Mouse (Mus musculus) G1E-ER4 (cell line): Measurements from ENCODE around the gene Bend3. TPM values are rescaled to one million over a fixed set of nuclear protein-coding genes. Genes with fewer than 3 reads are reported as not detected.

Source experiments
- GATA1 ChIP-seq: IDR thresholded peaks from one replicate; pipeline ENCODE4 v1.8.0; 2012; ENCODE audit warnings: low read length, inconsistent platforms
- polyA plus RNA-seq: library from polyadenylated mRNA; stranded (reverse); fragments of >175 nt; gene quantifications from 2 replicates; pipeline ENCODE4 v1.2.3, GENCODE M21; 2012

Gene Bend3
- polyA plus RNA-seq, 1 experiment = 7.5 TPM

DNA sequence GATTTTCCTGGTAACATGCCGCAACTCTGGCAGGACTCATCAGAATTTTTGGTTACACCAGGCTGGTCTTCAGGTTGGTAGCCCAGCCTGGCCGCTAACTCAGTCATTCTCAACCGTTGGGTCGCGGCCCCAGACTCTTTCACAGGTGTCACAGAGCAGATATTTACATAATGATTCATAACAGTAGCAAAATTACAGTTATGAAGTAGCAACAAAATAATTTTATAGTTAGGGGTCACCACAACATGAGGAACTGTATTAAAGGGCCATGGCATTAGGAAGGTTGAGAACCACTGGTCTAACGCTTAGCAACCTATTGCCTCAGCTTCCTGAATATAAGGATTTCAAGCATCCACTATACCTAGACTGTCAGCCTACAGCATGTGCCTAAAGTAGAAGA, 10.3 kb upstream of the Bend3 start:
- TF ChIP-seq GATA1 = no peak

DNA sequence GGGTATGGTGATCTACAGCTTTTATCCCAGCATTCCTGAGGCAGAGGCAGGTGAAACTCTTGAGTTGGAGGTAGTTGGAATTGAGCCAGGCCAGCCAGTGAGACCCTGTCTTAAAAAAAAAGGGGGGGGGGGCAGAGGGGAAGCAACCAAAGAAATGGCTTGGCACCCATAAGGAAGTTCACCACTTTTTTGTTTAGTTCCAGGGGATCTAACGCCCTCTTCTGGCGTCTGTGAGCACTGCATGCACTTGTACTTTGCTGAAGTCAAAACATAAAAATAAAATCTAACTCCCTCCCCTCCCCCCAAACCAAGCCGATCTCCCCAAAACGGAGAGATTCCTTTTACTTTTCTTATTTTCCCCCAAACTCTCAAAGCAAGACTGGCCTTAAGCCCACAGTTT, 3.3 kb upstream of the Bend3 start:
- TF ChIP-seq GATA1 = no peak

- TF ChIP-seq GATA1 = no peak
Observed at GRCm38 (mm10) chr10:43477459-43477858, 1.2 kb upstream of the Bend3 start.

- TF ChIP-seq GATA1 = no peak
Observed at GRCm38 (mm10) chr10:43477865-43478681, 558 bp upstream of the Bend3 start.

DNA sequence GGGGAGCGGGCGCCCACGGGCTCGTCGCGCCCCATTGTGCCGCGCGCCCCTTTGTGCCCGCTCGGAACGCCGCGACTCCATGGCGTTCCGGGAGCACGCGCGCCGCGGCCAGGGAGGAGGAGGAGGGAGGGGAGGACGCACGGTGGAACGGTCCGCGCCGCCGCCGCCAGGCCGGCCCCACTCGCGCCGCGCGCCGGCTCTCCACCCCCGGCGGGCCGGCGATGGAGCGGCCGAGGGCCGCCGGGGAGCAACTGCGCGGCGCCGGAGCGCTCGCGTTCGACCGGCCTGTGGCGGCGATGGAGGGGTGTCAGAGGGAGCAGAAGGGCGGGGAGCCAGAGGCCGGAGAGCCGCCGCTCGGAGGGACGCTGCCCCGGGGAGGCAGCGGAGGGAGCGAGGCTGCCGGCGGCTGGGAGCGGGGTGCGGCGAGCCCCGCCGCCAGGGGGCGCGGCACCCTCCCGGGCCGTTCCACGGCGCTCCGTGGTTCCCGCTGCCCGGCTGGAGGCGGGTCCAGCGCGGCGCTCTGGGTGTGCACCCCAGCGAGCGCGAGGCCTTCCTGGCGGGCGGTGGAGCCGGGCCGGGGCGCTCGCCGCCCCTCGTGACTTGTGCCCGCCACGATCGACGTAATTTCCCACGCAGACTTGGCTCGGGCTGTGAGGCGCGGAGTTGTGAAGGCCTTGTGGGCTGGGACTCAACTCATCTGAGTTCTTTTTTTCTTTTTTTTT, 966 bp downstream of the Bend3 start:
- no peak for TF ChIP-seq GATA1

DNA sequence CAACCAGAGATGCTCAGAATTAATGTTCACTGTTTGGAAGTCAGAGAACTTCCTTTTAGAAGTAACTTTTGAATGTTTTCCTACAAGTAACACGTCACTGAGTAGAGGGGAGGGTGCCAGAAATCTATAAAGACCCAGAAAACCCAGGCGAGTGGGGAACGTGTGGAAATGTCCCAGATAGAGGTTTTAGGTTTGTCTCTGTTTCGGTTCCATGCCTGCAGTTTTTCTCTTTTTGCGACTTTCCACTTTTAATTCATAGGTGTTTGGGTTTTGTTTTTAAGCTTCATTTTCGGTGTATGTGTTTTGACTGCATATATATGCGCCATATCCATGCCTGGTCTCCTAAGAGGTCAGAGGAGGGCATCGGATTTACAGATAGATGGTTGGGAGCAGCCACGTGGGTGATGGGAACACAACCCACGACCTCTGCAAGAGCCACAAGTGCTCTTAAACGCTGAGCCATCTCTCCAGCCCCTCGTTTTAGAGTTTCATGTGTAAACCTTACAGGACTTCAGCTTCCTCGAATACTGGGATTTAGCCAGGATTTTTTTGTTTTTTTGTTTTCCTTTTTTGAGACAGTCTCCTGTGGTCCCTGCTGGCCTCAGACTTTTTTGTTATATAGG, 1.7 kb downstream of the Bend3 start:
- no peak for TF ChIP-seq GATA1

GRCm38 (mm10) chr10:43481179-43481578, 2.5 kb downstream of the Bend3 start:
- TF ChIP-seq GATA1 = no peak

DNA sequence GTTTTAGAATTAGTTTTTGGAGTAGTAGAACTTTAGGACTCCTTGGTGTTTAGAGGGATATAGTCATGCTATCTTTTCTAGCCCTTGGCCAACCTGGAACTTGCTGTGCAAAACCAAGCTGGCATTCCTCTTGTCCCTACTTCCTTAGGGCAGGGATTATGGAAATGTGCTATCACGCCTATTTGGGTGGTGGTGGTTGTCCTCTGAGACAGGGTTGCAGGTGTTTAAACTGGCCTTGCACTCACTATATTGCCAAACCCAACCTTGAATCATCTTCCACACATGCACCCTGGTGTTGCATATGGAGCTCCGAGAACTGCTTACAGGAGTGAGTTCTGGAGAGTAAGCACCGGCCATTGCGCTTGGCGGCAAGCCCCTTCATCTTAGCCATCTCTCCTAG, 3.4 kb downstream of the Bend3 start:
- no peak for TF ChIP-seq GATA1

DNA sequence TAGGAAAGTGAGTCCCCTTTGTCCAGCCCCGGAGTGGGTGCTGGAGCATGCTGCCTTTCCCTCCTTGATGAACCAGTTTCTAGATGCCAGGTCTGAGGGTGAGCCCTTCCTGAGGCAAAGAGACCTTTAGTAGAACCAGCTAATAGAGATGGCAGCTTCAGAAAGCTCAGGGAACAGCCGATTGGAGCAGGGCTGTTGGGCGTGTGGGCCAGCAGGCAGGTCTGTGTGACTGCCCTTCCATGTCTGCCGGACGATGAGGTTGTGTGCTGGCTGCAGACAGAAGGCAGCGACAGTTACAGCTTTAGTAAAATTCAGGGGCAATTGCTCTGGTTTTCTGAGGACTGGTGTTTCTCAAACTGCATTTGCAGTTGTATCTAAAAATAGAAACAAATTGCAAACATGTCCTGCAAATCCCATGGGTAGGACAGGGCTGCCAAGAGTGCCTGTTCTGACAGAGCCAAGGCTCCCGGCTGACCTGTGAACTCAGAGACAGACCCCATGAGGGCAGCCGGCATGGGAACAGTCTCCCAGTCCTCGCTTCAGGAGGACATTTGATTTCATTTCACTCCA, 4.9 kb downstream of the Bend3 start:
- no peak for TF ChIP-seq GATA1

GRCm38 (mm10) chr10:43485751-43486268, 7.2 kb downstream of the Bend3 start:
- no peak for TF ChIP-seq GATA1

DNA sequence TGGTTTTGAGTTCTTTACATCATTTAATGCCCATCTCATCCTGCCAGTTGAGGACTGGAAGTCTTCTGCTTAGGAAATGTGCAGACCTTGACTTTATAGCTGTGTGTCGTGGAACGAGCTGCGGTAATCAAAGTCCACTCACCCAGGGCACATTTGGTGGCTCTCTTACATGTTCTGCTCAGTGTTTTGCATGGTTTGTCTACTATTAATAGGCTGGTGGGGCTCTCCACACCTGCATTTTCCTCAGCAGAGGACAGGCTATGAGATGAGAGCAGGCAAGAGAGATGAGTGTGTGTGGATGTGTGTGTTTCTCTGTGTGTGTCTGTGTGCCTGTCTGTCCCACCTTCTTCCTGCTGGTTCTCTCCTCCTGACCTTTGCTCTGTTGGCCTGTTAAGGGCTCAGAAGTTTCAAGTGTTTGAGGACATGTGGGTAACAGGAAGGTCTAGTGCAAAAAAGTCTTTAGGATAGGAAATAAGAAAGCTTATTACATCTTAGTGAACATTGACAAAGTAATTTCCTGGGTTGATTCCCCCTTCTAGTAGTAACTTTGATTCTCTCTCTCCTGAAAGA, 8.9 kb downstream of the Bend3 start:
- no peak for TF ChIP-seq GATA1

GRCm38 (mm10) chr10:43488258-43488657, 9.6 kb downstream of the Bend3 start:
- no peak for TF ChIP-seq GATA1

DNA sequence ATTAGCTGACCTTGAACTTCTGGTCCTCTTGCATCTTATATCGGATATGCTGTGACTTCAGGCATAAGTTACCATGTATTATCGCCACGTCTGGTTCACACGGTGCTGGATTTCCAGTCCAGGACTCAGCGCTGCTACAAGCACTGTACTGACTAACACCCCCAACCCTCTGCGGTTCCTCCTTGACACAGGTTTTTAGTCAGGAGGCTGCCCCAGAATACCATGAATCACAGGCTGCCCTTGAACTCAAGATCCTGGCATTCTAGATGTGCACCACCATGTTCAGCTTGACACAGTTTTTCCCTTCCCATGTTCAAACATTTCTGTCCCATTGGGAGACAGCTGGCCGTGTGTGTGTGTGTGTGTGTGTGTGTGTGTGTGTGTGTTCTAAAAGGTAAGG, 10.5 kb downstream of the Bend3 start:
- TF ChIP-seq GATA1 = no peak

GRCm38 (mm10) chr10:43489550-43489949, 10.9 kb downstream of the Bend3 start:
- TF ChIP-seq GATA1 = no peak

- no peak for TF ChIP-seq GATA1
Observed at GRCm38 (mm10) chr10:43490034-43490433, 11.4 kb downstream of the Bend3 start.
